Mouse (Mus musculus): ENCODE data around the gene Dnajc2. TPM values are rescaled to one million over a fixed set of nuclear protein-coding genes. Genes with fewer than 3 reads are reported as not detected.

The Dnajc2 gene
- polyA plus RNA-seq, 1 experiment = 119 TPM

- peaks cover 3% of the 10 kb centered on the region for H3K4me1 ChIP-seq (ENCODE audit: control insufficient read depth, insufficient read depth, low read length)
- H3K27me3 ChIP-seq (ENCODE audit: control insufficient read depth, insufficient read depth, low read length, poor library complexity, severe bottlenecking) = no peaks in the 10 kb centered on the region
- H3K27ac ChIP-seq (ENCODE audit: insufficient read depth, low read length) = no peak overlapping the region
- no peak overlapping the region for H3K4me3 ChIP-seq (ENCODE audit: low read depth, low read length)
- H3K9me3 ChIP-seq (replicated peaks; ENCODE audit: control insufficient read depth, insufficient read depth, low read length, poor library complexity, severe bottlenecking) = no peaks in the 10 kb centered on the region
- no peak overlapping the region for H3K9ac ChIP-seq (ENCODE audit: low read depth, poor library complexity, severe bottlenecking)
- H3K36me3 ChIP-seq (ENCODE audit: control insufficient read depth, insufficient read depth, low read length, poor library complexity, severe bottlenecking) = no peaks in the 10 kb centered on the region
- TF ChIP-seq CTCF (IDR thresholded peaks at IDR 0.05; ENCODE audit: low read depth, low read length) (peak; percentile 10), EP300 (IDR thresholded peaks at IDR 0.05; ENCODE audit: insufficient read depth, low read depth, low read length) (no peak)
These were observed 52.1 kb downstream of the Dnajc2 start for GRCm38 (mm10) chr5:21732930-21733329.

- Histone ChIP-seq H3K4me1 (ENCODE audit: control insufficient read depth, insufficient read depth, low read length) (peaks cover 3% of the 10 kb centered on the region), H3K9me3 (replicated peaks; ENCODE audit: control insufficient read depth, insufficient read depth, low read length, poor library complexity, severe bottlenecking) (no peaks in the 10 kb centered on the region), H3K9ac (ENCODE audit: low read depth, poor library complexity, severe bottlenecking) (no peak overlapping the region), H3K27me3 (ENCODE audit: control insufficient read depth, insufficient read depth, low read length, poor library complexity, severe bottlenecking) (no peaks in the 10 kb centered on the region), H3K27ac (ENCODE audit: insufficient read depth, low read length) (no peak overlapping the region), H3K4me3 (ENCODE audit: low read depth, low read length) (no peak overlapping the region), H3K36me3 (ENCODE audit: control insufficient read depth, insufficient read depth, low read length, poor library complexity, severe bottlenecking) (no peaks in the 10 kb centered on the region)
- TF ChIP-seq POLR2A (IDR thresholded peaks at IDR 0.05; ENCODE audit: insufficient read depth, low read length) (no peak), EP300 (IDR thresholded peaks at IDR 0.05; ENCODE audit: insufficient read depth, low read depth, low read length) (no peak), CTCF (IDR thresholded peaks at IDR 0.05; ENCODE audit: low read depth, low read length) (no peak)
These were observed 52.7 kb downstream of the Dnajc2 start for GRCm38 (mm10) chr5:21732177-21732911.

- Histone ChIP-seq H3K36me3 (ENCODE audit: control insufficient read depth, insufficient read depth, low read length, poor library complexity, severe bottlenecking) (no peaks in the 10 kb centered on the region), H3K27me3 (ENCODE audit: control insufficient read depth, insufficient read depth, low read length, poor library complexity, severe bottlenecking) (no peaks in the 10 kb centered on the region), H3K9me3 (replicated peaks; ENCODE audit: control insufficient read depth, insufficient read depth, low read length, poor library complexity, severe bottlenecking) (no peaks in the 10 kb centered on the region), H3K4me3 (ENCODE audit: low read depth, low read length) (no peak overlapping the region), H3K9ac (ENCODE audit: low read depth, poor library complexity, severe bottlenecking) (no peak overlapping the region), H3K27ac (ENCODE audit: insufficient read depth, low read length) (no peak overlapping the region), H3K4me1 (ENCODE audit: control insufficient read depth, insufficient read depth, low read length) (peaks cover 3% of the 10 kb centered on the region)
- no peak for TF ChIP-seq CTCF (IDR thresholded peaks at IDR 0.05; ENCODE audit: low read depth, low read length)
These were observed 55.9 kb downstream of the Dnajc2 start for GRCm38 (mm10) chr5:21729107-21729506.

GRCm38 (mm10) chr5:21724872-21725271 is 60.2 kb downstream of the Dnajc2 start:
- Histone ChIP-seq H3K36me3 (ENCODE audit: control insufficient read depth, insufficient read depth, low read length, poor library complexity, severe bottlenecking) (no peaks in the 10 kb centered on the region), H3K4me1 (ENCODE audit: control insufficient read depth, insufficient read depth, low read length) (no peaks in the 10 kb centered on the region), H3K9me3 (replicated peaks; ENCODE audit: control insufficient read depth, insufficient read depth, low read length, poor library complexity, severe bottlenecking) (no peaks in the 10 kb centered on the region), H3K9ac (ENCODE audit: low read depth, poor library complexity, severe bottlenecking) (0 out of 2 replicates have a peak overlapping the region, but pooled peaks have one; percentile 29), H3K4me3 (ENCODE audit: low read depth, low read length) (no peak overlapping the region), H3K27me3 (ENCODE audit: control insufficient read depth, insufficient read depth, low read length, poor library complexity, severe bottlenecking) (no peaks in the 10 kb centered on the region), H3K27ac (ENCODE audit: insufficient read depth, low read length) (no peak overlapping the region)
- TF ChIP-seq EP300 (IDR thresholded peaks at IDR 0.05; ENCODE audit: insufficient read depth, low read depth, low read length) (no peak), CTCF (IDR thresholded peaks at IDR 0.05; ENCODE audit: low read depth, low read length) (no peak), POLR2A (IDR thresholded peaks at IDR 0.05; ENCODE audit: insufficient read depth, low read length) (no peak)

GRCm38 (mm10) chr5:21724427-21724826 is 60.6 kb downstream of the Dnajc2 start:
- Histone ChIP-seq H3K36me3 (ENCODE audit: control insufficient read depth, insufficient read depth, low read length, poor library complexity, severe bottlenecking) (no peaks in the 10 kb centered on the region), H3K9ac (ENCODE audit: low read depth, poor library complexity, severe bottlenecking) (0 out of 2 replicates have a peak overlapping the region, but pooled peaks have one; percentile 29), H3K27ac (ENCODE audit: insufficient read depth, low read length) (no peak overlapping the region), H3K4me3 (ENCODE audit: low read depth, low read length) (no peak overlapping the region), H3K27me3 (ENCODE audit: control insufficient read depth, insufficient read depth, low read length, poor library complexity, severe bottlenecking) (no peaks in the 10 kb centered on the region), H3K4me1 (ENCODE audit: control insufficient read depth, insufficient read depth, low read length) (no peaks in the 10 kb centered on the region), H3K9me3 (replicated peaks; ENCODE audit: control insufficient read depth, insufficient read depth, low read length, poor library complexity, severe bottlenecking) (no peaks in the 10 kb centered on the region)
- TF ChIP-seq POLR2A (IDR thresholded peaks at IDR 0.05; ENCODE audit: insufficient read depth, low read length) (no peak), EP300 (IDR thresholded peaks at IDR 0.05; ENCODE audit: insufficient read depth, low read depth, low read length) (no peak), CTCF (IDR thresholded peaks at IDR 0.05; ENCODE audit: low read depth, low read length) (no peak)

GRCm38 (mm10) chr5:21719209-21719608 is 65.8 kb downstream of the Dnajc2 start:
- Histone ChIP-seq H3K4me1 (ENCODE audit: control insufficient read depth, insufficient read depth, low read length) (no peaks in the 10 kb centered on the region), H3K27me3 (ENCODE audit: control insufficient read depth, insufficient read depth, low read length, poor library complexity, severe bottlenecking) (no peaks in the 10 kb centered on the region), H3K27ac (ENCODE audit: insufficient read depth, low read length) (no peak overlapping the region), H3K9ac (ENCODE audit: low read depth, poor library complexity, severe bottlenecking) (no peak overlapping the region), H3K4me3 (ENCODE audit: low read depth, low read length) (no peak overlapping the region), H3K36me3 (ENCODE audit: control insufficient read depth, insufficient read depth, low read length, poor library complexity, severe bottlenecking) (no peaks in the 10 kb centered on the region), H3K9me3 (replicated peaks; ENCODE audit: control insufficient read depth, insufficient read depth, low read length, poor library complexity, severe bottlenecking) (no peaks in the 10 kb centered on the region)
- TF ChIP-seq EP300 (IDR thresholded peaks at IDR 0.05; ENCODE audit: insufficient read depth, low read depth, low read length) (no peak), CTCF (IDR thresholded peaks at IDR 0.05; ENCODE audit: low read depth, low read length) (no peak), POLR2A (IDR thresholded peaks at IDR 0.05; ENCODE audit: insufficient read depth, low read length) (no peak)

All from ES-Bruce4 (cell line).